Mouse (Mus musculus): ENCODE data around the gene Gnl3l.

- no peak for TF ChIP-seq POLR2A (IDR thresholded peaks at IDR 0.05; ENCODE audit: insufficient read length, low read depth)
- no peak for TF ChIP-seq MAX (IDR thresholded peaks at IDR 0.05; ENCODE audit: low read depth)
Measured at GRCm38 (mm10) chrX:150975424-150975823, 41.7 kb downstream of the Gnl3l start.
